Mouse (Mus musculus) intestine, postnatal 0 days (tissue): Measurements from ENCODE around the gene Bhmt. TPM values are rescaled to one million over a fixed set of nuclear protein-coding genes. Genes with fewer than 3 reads are reported as not detected.

ENCODE experiments used
- ATAC-seq: fragments of 200-750 bp; cut with Nextera tagmentation; 2 replicates; pipeline ENCODE4 v1.8.0; 2017; ENCODE audit warnings: mild to moderate bottlenecking, moderate TSS enrichment, moderate library complexity
- H3K27ac ChIP-seq: fragments of 300-500 bp; sonication (generic); 2 replicates; pipeline ENCODE4 v1.5.1; 2014; ENCODE audit warnings: mild to moderate bottlenecking, low read depth, low read length, moderate library complexity
- H3K27me3 ChIP-seq: fragments of 300-500 bp; sonication (generic); replicated peaks from 2 replicates; pipeline ENCODE4 v1.6.1; 2014; ENCODE audit warnings: low read length, mixed read lengths; ENCODE audit not compliant: control insufficient read depth, insufficient read depth
- H3K36me3 ChIP-seq: fragments of 300-500 bp; sonication (generic); 2 replicates; pipeline ENCODE4 v1.6.1; 2014; ENCODE audit warnings: mild to moderate bottlenecking, moderate library complexity; ENCODE audit not compliant: control insufficient read depth, insufficient read depth
- H3K4me1 ChIP-seq: fragments of 300-500 bp; sonication (generic); replicated peaks from 2 replicates; pipeline ENCODE4 v1.6.1; 2014; ENCODE audit warnings: antibody characterized with exemption, low read length, mixed read lengths; ENCODE audit not compliant: control insufficient read depth, insufficient read depth
- H3K4me2 ChIP-seq: fragments of 300-500 bp; sonication (generic); replicated peaks from 2 replicates; pipeline ENCODE4 v1.6.1; 2014; ENCODE audit warnings: low read depth, mild to moderate bottlenecking, moderate library complexity
- H3K4me3 ChIP-seq: fragments of 300-500 bp; sonication (generic); 2 replicates; pipeline ENCODE4 v1.5.1; 2014; ENCODE audit warnings: low read depth, low read length
- H3K9ac ChIP-seq: fragments of 300-500 bp; sonication (generic); 2 replicates; pipeline ENCODE4 v1.6.1; 2014; ENCODE audit warnings: mild to moderate bottlenecking, low read depth, low read length
- H3K9me3 ChIP-seq: fragments of 300-500 bp; sonication (generic); 2 replicates; pipeline ENCODE4 v1.6.1; 2016; ENCODE audit warnings: mixed run types; ENCODE audit not compliant: control insufficient read depth
- CTCF ChIP-seq: sonication (generic); IDR thresholded peaks from 2 replicates; pipeline ENCODE4 v1.5.1; 2016; ENCODE audit warnings: low read depth, mild to moderate bottlenecking, control low read depth, antibody characterized with exemption, moderate library complexity
- WGBS: fragments of 180-500 bp; shearing (Covaris S2); extraction: QIAGEN DNeasy Blood & Tissue Kit; methylation state at CpG from one replicate; pipeline ENCODE4 v1.1.7; 2014; 5-methylcytosine and 5-hydroxymethylcytosine counted together
- polyA plus RNA-seq: library from polyadenylated mRNA; unstranded; fragments of >200 nt; fragmentation: Nextera tagmentation; extraction: Ambion mirVana; gene quantifications from 2 replicates; pipeline ENCODE4 v1.2.1, GENCODE M21; 2015

Bhmt gene
- polyA plus RNA-seq, 1 experiment from 2014 or later = 0.05 TPM

GRCm38 (mm10) chr13:93673296-93673695 lies 35.5 kb upstream of the Bhmt start:
- Histone ChIP-seq H3K9ac (no peak overlapping the region), H3K4me2 (no peak overlapping the region), H3K9me3 (no peaks in the 10 kb centered on the region), H3K36me3 (no peaks in the 10 kb centered on the region), H3K4me3 (no peak overlapping the region), H3K27me3 (peaks cover 10% of the 10 kb centered on the region; the same call in 1 of the 2 replicates), H3K27ac (no peak overlapping the region), H3K4me1 (no peaks in the 10 kb centered on the region)
- ATAC-seq = no peak
- 69% methylated on average over 2 of the region's 2 CpGs for whole genome bisulfite sequencing
- TF ChIP-seq CTCF = no peak

- Histone ChIP-seq H3K27me3 (peaks cover 10% of the 10 kb centered on the region; the same call in 1 of the 2 replicates), H3K27ac (no peak overlapping the region), H3K4me3 (no peak overlapping the region), H3K4me1 (no peaks in the 10 kb centered on the region), H3K9me3 (no peaks in the 10 kb centered on the region), H3K9ac (no peak overlapping the region), H3K4me2 (no peak overlapping the region), H3K36me3 (no peaks in the 10 kb centered on the region)
- no peak for ATAC-seq
- WGBS = 78% methylated on average over 4 of the region's 4 CpGs
- TF ChIP-seq CTCF = no peak
Measured at GRCm38 (mm10) chr13:93672371-93672770, 34.6 kb upstream of the Bhmt start.

- no peak for ATAC-seq
Measured at GRCm38 (mm10) chr13:93667586-93667985, 29.8 kb upstream of the Bhmt start.

GRCm38 (mm10) chr13:93657941-93658340 lies 20.2 kb upstream of the Bhmt start:
- WGBS = 82% methylated on average over 5 of the region's 5 CpGs
- no peaks in the 10 kb centered on the region for H3K36me3 ChIP-seq
- no peak overlapping the region for H3K9ac ChIP-seq
- H3K4me3 ChIP-seq = no peak overlapping the region
- TF ChIP-seq CTCF = no peak
- no peak overlapping the region for H3K4me2 ChIP-seq
- no peaks in the 10 kb centered on the region for H3K27me3 ChIP-seq
- ATAC-seq = no peak
- no peaks in the 10 kb centered on the region for H3K4me1 ChIP-seq
- no peaks in the 10 kb centered on the region for H3K9me3 ChIP-seq
- H3K27ac ChIP-seq = no peak overlapping the region

More at GRCm38 (mm10) chr13:93667586-93667985, 29.8 kb upstream of the Bhmt start:
- Histone ChIP-seq H3K4me1 (no peaks in the 10 kb centered on the region), H3K27ac (no peak overlapping the region), H3K4me2 (no peak overlapping the region), H3K27me3 (no peaks in the 10 kb centered on the region), H3K4me3 (no peak overlapping the region), H3K9ac (no peak overlapping the region), H3K36me3 (no peaks in the 10 kb centered on the region), H3K9me3 (no peaks in the 10 kb centered on the region)
- no peak for TF ChIP-seq CTCF
- WGBS = 87% methylated on average over 4 of the region's 4 CpGs

- Histone ChIP-seq H3K4me2 (no peak overlapping the region), H3K36me3 (no peaks in the 10 kb centered on the region), H3K9ac (no peak overlapping the region), H3K4me1 (no peaks in the 10 kb centered on the region; the same call in 1 of the 2 replicates), H3K27me3 (no peaks in the 10 kb centered on the region), H3K4me3 (no peak overlapping the region), H3K27ac (no peak overlapping the region), H3K9me3 (no peaks in the 10 kb centered on the region)
- TF ChIP-seq CTCF = no peak
- WGBS = 85% methylated on average over 6 of the region's 6 CpGs
- no peak for ATAC-seq
Measured at GRCm38 (mm10) chr13:93653382-93653781, 15.6 kb upstream of the Bhmt start.

GRCm38 (mm10) chr13:93648387-93649130 lies 10.8 kb upstream of the Bhmt start:
- H3K4me2 ChIP-seq = no peak overlapping the region
- no peak overlapping the region for H3K9ac ChIP-seq
- H3K4me3 ChIP-seq = no peak overlapping the region
- no peaks in the 10 kb centered on the region; the same call in 1 of the 2 replicates for H3K4me1 ChIP-seq
- H3K9me3 ChIP-seq = no peaks in the 10 kb centered on the region
- WGBS = 54% methylated on average over 7 of the region's 7 CpGs
- H3K36me3 ChIP-seq = no peaks in the 10 kb centered on the region
- no peak overlapping the region for H3K27ac ChIP-seq
- no peak for ATAC-seq
- no peaks in the 10 kb centered on the region for H3K27me3 ChIP-seq
- no peak for TF ChIP-seq CTCF
